Mouse (Mus musculus): ENCODE data around the gene Dzip1. TPM values are rescaled to one million over a fixed set of nuclear protein-coding genes. Genes with fewer than 3 reads are reported as not detected.

The Dzip1 gene
- total and polyA plus RNA-seq, 3 experiments, result 0.16 to 0.83 (median 0.51) TPM

- DNase-seq (ENCODE audit: extremely low read depth), result no peak
- Histone ChIP-seq H3K4me1 (ENCODE audit: control insufficient read depth in 1 of 2, insufficient read depth in 2 of 2) (peaks cover 6 to 39% of the 10 kb centered on the region in 2 experiments; a peak in 3 of 4 replicates), H3K9me3 (replicated peaks; ENCODE audit: low read length) (no peaks in the 10 kb centered on the region), H3K36me3 (replicated peaks in 1 of 2; ENCODE audit: control insufficient read depth in 1 of 2, insufficient read depth in 1 of 2, low read length in 1 of 2) (peaks cover 0 to 3% of the 10 kb centered on the region in 2 experiments), H3K79me2 (replicated peaks; ENCODE audit: control insufficient read depth, extremely low read depth, insufficient read depth, poor library complexity, severe bottlenecking) (peaks cover 14% of the 10 kb centered on the region), H3K4me2 (ENCODE audit: insufficient read depth, low read depth, poor library complexity, severe bottlenecking) (peak overlapping the region; percentile 74), H3K4me3 (replicated peaks in 1 of 3; ENCODE audit: low read depth in 2 of 3, low read length in 2 of 3, poor library complexity in 1 of 3) (peak overlapping the region; percentile 56 to 99 (median 67)), H3K9ac (ENCODE audit: insufficient read depth, low read depth) (peak overlapping the region; percentile 62), H3K27me3 (replicated peaks) (no peaks in the 10 kb centered on the region), H3K27ac (ENCODE audit: insufficient read depth, low read depth) (no peak overlapping the region)
- dilution Hi-C loops (cut with MboI; ENCODE audit: extremely low pct_ligation_motif_present, extremely low pct_unique_long_range_greater_than_20kb, low sequenced_read_pairs), result no loop called here
- in situ Hi-C loops (cut with MboI; ENCODE audit: low pct_ligation_motif_present, low pct_unique_long_range_greater_than_20kb, low sequenced_read_pairs), result no loop called here
- TF ChIP-seq USF2 (conservative IDR thresholded peaks at IDR 0.05; ENCODE audit: low read depth, low read length), result no peak
- TF ChIP-seq MEF2A (IDR thresholded peaks at IDR 0.05; ENCODE audit: borderline replicate concordance, low read depth, low read length), result 0 out of 2 replicates have a peak, but pooled peaks have one; percentile 8
Observed at GRCm38 (mm10) chr14:118936952-118937351, 11.7 kb upstream of the Dzip1 start.

- H3K27me3 ChIP-seq (replicated peaks), result no peaks in the 10 kb centered on the region
- no peak for DNase-seq (ENCODE audit: extremely low read depth)
- H3K4me2 ChIP-seq (ENCODE audit: insufficient read depth, low read depth, poor library complexity, severe bottlenecking), result no peak overlapping the region
- dilution Hi-C loops (cut with MboI; ENCODE audit: extremely low pct_ligation_motif_present, extremely low pct_unique_long_range_greater_than_20kb, low sequenced_read_pairs) (no loop called here), in situ Hi-C loops (cut with MboI; ENCODE audit: low pct_ligation_motif_present, low pct_unique_long_range_greater_than_20kb, low sequenced_read_pairs) (no loop called here)
- no peak overlapping the region for H3K9ac ChIP-seq (ENCODE audit: insufficient read depth, low read depth)
- peaks cover 6 to 34% of the 10 kb centered on the region in 2 experiments; a peak in 3 of 4 replicates for H3K4me1 ChIP-seq (ENCODE audit: control insufficient read depth in 1 of 2, insufficient read depth in 2 of 2)
- H3K27ac ChIP-seq (ENCODE audit: insufficient read depth, low read depth), result no peak overlapping the region
- no peak overlapping the region for H3K4me3 ChIP-seq (replicated peaks in 1 of 3; ENCODE audit: low read depth in 2 of 3, low read length in 2 of 3, poor library complexity in 1 of 3)
- peaks cover 14% of the 10 kb centered on the region for H3K79me2 ChIP-seq (replicated peaks; ENCODE audit: control insufficient read depth, extremely low read depth, insufficient read depth, poor library complexity, severe bottlenecking)
- no peaks in the 10 kb centered on the region for H3K9me3 ChIP-seq (replicated peaks; ENCODE audit: low read length)
- H3K36me3 ChIP-seq (replicated peaks in 1 of 2; ENCODE audit: control insufficient read depth in 1 of 2, insufficient read depth in 1 of 2, low read length in 1 of 2), result no peaks in the 10 kb centered on the region
- TF ChIP-seq MAX (IDR thresholded peaks at IDR 0.05; ENCODE audit: low read length) (no peak), CHD2 (IDR thresholded peaks at IDR 0.05; ENCODE audit: low read length) (no peak), CHD1 (IDR thresholded peaks at IDR 0.05; ENCODE audit: low read depth, low read length) (no peak), PAX5 (IDR thresholded peaks at IDR 0.05; ENCODE audit: low read length) (no peak), MYC (IDR thresholded peaks at IDR 0.05; ENCODE audit: low read depth, low read length) (no peak), HCFC1 (IDR thresholded peaks at IDR 0.05; ENCODE audit: low read depth, low read length) (no peak), GABPA (IDR thresholded peaks at IDR 0.05; ENCODE audit: insufficient replicate concordance, low read depth, low read length) (no peak), MEF2A (IDR thresholded peaks at IDR 0.05; ENCODE audit: borderline replicate concordance, low read depth, low read length) (no peak), E2F4 (IDR thresholded peaks at IDR 0.05; ENCODE audit: insufficient replicate concordance, low read depth, low read length) (no peak), ZKSCAN1 (IDR thresholded peaks at IDR 0.05; ENCODE audit: borderline replicate concordance, low read depth, low read length) (no peak)
Observed at GRCm38 (mm10) chr14:118936236-118936635, 11.0 kb upstream of the Dzip1 start.

GRCm38 (mm10) chr14:118934686-118935085 is 9.4 kb upstream of the Dzip1 start:
- TF ChIP-seq CTCF (conservative IDR thresholded peaks at IDR 0.05 in 1 of 2, IDR thresholded peaks at IDR 0.05 in 1 of 2; ENCODE audit: low read depth in 2 of 2, low read length in 2 of 2), result no peak
- TF ChIP-seq POLR2A (IDR thresholded peaks at IDR 0.05; ENCODE audit: low read depth, low read length), result no peak
- TF ChIP-seq IRF4 (IDR thresholded peaks at IDR 0.05; ENCODE audit: low read depth, low read length), result no peak
- no peak for TF ChIP-seq MAX (IDR thresholded peaks at IDR 0.05; ENCODE audit: low read length)
- no peak for TF ChIP-seq NELFE (IDR thresholded peaks at IDR 0.05; ENCODE audit: low read depth, low read length)
- no peak for TF ChIP-seq USF2 (conservative IDR thresholded peaks at IDR 0.05; ENCODE audit: low read depth, low read length)
- no peak for TF ChIP-seq BHLHE40 (IDR thresholded peaks at IDR 0.05; ENCODE audit: low read depth, low read length)
- TF ChIP-seq GABPA (IDR thresholded peaks at IDR 0.05; ENCODE audit: insufficient replicate concordance, low read depth, low read length), result no peak
- no peak for TF ChIP-seq NRF1 (IDR thresholded peaks at IDR 0.05; ENCODE audit: low read depth, low read length)
- no peak for TF ChIP-seq UBTF (IDR thresholded peaks at IDR 0.05; ENCODE audit: low read depth, low read length)
- no peak for TF ChIP-seq KAT2A (IDR thresholded peaks at IDR 0.05; ENCODE audit: insufficient replicate concordance, low read length)
- no peak for TF ChIP-seq SMC3 (IDR thresholded peaks at IDR 0.05; ENCODE audit: low read depth, low read length)
- TF ChIP-seq JUN (IDR thresholded peaks at IDR 0.05; ENCODE audit: insufficient read depth, low read depth, low read length), result no peak
- no peak for TF ChIP-seq JUND (conservative IDR thresholded peaks at IDR 0.05; ENCODE audit: low read depth, low read length)
- no peak for TF ChIP-seq ELF1 (IDR thresholded peaks at IDR 0.05; ENCODE audit: low read depth, low read length)
- no peak for TF ChIP-seq E2F4 (IDR thresholded peaks at IDR 0.05; ENCODE audit: insufficient replicate concordance, low read depth, low read length)
- Histone ChIP-seq H3K4me3 (replicated peaks in 1 of 3; ENCODE audit: low read depth in 2 of 3, low read length in 2 of 3, poor library complexity in 1 of 3) (no peak overlapping the region), H3K4me2 (ENCODE audit: insufficient read depth, low read depth, poor library complexity, severe bottlenecking) (no peak overlapping the region), H3K9me3 (replicated peaks; ENCODE audit: low read length) (no peaks in the 10 kb centered on the region), H3K9ac (ENCODE audit: insufficient read depth, low read depth) (no peak overlapping the region), H3K79me2 (replicated peaks; ENCODE audit: control insufficient read depth, extremely low read depth, insufficient read depth, poor library complexity, severe bottlenecking) (peaks cover 14% of the 10 kb centered on the region), H3K36me3 (replicated peaks in 1 of 2; ENCODE audit: control insufficient read depth in 1 of 2, insufficient read depth in 1 of 2, low read length in 1 of 2) (no peaks in the 10 kb centered on the region), H3K27ac (ENCODE audit: insufficient read depth, low read depth) (no peak overlapping the region), H3K27me3 (replicated peaks) (no peaks in the 10 kb centered on the region), H3K4me1 (ENCODE audit: control insufficient read depth in 1 of 2, insufficient read depth in 2 of 2) (peaks cover 13 to 28% of the 10 kb centered on the region in 2 experiments)
- in situ Hi-C loops (cut with MboI; ENCODE audit: low pct_ligation_motif_present, low pct_unique_long_range_greater_than_20kb, low sequenced_read_pairs) (no loop called here), dilution Hi-C loops (cut with MboI; ENCODE audit: extremely low pct_ligation_motif_present, extremely low pct_unique_long_range_greater_than_20kb, low sequenced_read_pairs) (no loop called here)
- no peak for DNase-seq (ENCODE audit: extremely low read depth)

Data from CH12.LX (cell line).